Mouse (Mus musculus) gastrocnemius, adult 2 months (tissue): Measurements from ENCODE around the gene Mettl5. TPM values are rescaled to one million over a fixed set of nuclear protein-coding genes. Genes with fewer than 3 reads are reported as not detected.
"Not testable (repeated sequence)": the region's sequence is repeated elsewhere in the genome, so short reads cannot be mapped to it uniquely, and the experiment has no call there.

Experiments used
- DNase-seq: peaks from one replicate; pipeline ENCODE4 v3.0.0; 2022
- H3K27ac ChIP-seq: fragments of 200-600 bp; 2 replicates; pipeline ENCODE4 v1.8.1; 2022; ENCODE audit warnings: mild to moderate bottlenecking
- H3K4me3 ChIP-seq: fragments of 200-600 bp; 2 replicates; pipeline ENCODE4 v1.8.1; 2022; ENCODE audit warnings: mild to moderate bottlenecking, moderate library complexity
- CTCF ChIP-seq: fragments of 200-600 bp; IDR thresholded peaks from 2 replicates; pipeline ENCODE4 v1.8.1; 2022; ENCODE audit warnings: antibody characterized with exemption, mild to moderate bottlenecking, moderate library complexity
- intact Hi-C: fragments of 180-260 bp; cut with DNase I; formaldehyde crosslinking; loops from one replicate; pipeline ENCODE4 v1.15.1; 2025
- long read RNA-seq, 2 experiments: library from polyadenylated mRNA; stranded (forward); transcript quantifications; one replicate each; pipeline ENCODE4 v2.0.0; 2021
- total RNA-seq, 2 experiments: library from RNA; stranded (reverse); gene quantifications; 2 replicates each; pipeline ENCODE4 v1.2.3; 2021

Mettl5 gene
- 10 to 100 TPM; 11.1 to 16.0 TPM for total RNA-seq
- long read RNA-seq, experiment 1, transcript Mettl5-201 (7 exons, 968 nt): major isoform, 9 of 13 reads
- long read RNA-seq, experiment 1, partial matches to known transcripts: 0 of 13 reads
- long read RNA-seq, experiment 1, other reads (novel, unspliced or antisense): 1 of 13 reads
- long read RNA-seq, experiment 2, transcript Mettl5-201 (7 exons, 968 nt): major isoform, 7 of 12 reads
- long read RNA-seq, experiment 2, partial matches to known transcripts: 1 of 12 reads
- long read RNA-seq, experiment 2, other reads (novel, unspliced or antisense): 2 of 12 reads

DNA sequence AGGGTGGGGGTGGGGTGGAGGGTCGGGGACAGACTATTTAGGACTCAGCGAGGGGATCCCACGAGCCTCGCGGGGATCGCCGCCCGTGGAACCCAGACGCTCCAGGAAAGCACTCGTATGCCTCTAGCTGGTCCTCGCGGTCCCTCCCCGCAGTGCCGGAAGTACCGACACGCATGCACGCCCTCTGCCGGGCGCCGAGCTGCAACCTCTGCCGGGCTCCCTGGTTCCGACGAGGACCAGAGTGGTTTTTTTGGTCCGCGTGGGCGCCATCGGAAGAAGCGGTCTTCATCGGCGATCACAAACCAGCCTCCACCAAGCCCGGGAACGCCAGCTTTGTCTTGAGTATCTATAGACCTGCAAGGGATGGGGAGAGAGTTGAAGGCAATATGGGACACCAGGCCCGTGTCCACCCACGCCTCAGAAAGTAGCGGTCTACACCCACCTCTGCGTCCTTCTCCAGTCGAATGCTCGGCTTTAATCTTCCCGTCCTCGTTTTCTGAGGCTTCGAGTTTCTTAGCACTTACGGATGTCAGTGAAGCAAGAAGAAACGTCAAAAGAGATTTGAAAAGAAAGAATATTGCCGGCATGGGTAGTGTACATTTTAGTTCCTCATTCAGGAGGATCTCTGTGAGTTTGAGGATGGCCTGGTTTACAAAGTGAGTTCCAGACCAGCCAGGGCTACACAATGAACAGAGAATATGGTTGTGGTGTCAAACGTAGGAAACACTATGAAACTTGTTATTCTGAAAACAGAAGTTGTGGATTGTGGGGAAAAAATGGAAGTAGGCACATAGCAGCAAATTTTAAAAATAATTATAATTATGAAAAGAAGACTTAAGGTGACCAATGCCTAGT, at the start of gene Mettl5:
TSS of gene Mettl5 (minus strand) at position 165 of the 855 bp plus-strand sequence.
- H3K4me3 ChIP-seq: peak within 1 kb of the TSS; percentile 90
- peak; percentile 92 for DNase-seq
- TF ChIP-seq CTCF: peak; percentile 81
- intact Hi-C loops: no loop called here
- H3K27ac ChIP-seq: peak within 1 kb of the TSS; percentile 83

DNA sequence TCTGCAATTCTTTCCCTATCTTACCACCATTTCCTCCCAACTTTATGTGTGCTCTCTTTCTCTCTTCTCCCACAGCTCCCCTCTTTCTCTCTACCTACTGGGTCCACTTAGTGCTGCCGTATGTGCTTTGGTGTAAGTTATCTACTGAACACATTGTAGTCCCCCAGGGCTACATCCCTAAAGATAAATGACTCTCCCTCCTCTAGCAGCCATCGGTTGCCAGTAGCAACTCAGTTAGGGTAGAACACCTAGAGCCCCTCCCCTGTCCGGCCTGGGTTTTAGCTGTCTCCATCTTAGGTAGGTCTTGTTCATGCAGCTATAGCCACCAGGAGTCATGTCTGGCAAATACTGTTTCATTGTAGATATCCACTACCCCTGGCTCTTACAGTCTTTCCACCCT, 39.5 kb upstream of the Mettl5 start:
- no peak for DNase-seq

GRCm38 (mm10) chr2:69917301-69917700, 31.9 kb upstream of the Mettl5 start:
- Histone ChIP-seq H3K4me3 (no peak overlapping the region), H3K27ac (no peak overlapping the region)
- intact Hi-C loops: no loop called here
- no peak for DNase-seq
- TF ChIP-seq CTCF: no peak

More for the DNA sequence above, 39.5 kb upstream of the Mettl5 start:
- Histone ChIP-seq H3K4me3 (no peak overlapping the region), H3K27ac (no peak overlapping the region)
- TF ChIP-seq CTCF: no peak
- intact Hi-C loops: no loop called here

GRCm38 (mm10) chr2:69912801-69913200, 27.4 kb upstream of the Mettl5 start:
- intact Hi-C loops: no loop called here
- TF ChIP-seq CTCF: no peak
- Histone ChIP-seq H3K27ac (no peak overlapping the region), H3K4me3 (no peak overlapping the region)
- no peak for DNase-seq

GRCm38 (mm10) chr2:69907394-69907793, 22.0 kb upstream of the Mettl5 start:
- H3K4me3 ChIP-seq, intact Hi-C loops, H3K27ac ChIP-seq, DNase-seq: not testable (repeated sequence)

GRCm38 (mm10) chr2:69903541-69903940, 18.1 kb upstream of the Mettl5 start:
- TF ChIP-seq CTCF: no peak
- DNase-seq: no peak
- no peak overlapping the region for H3K27ac ChIP-seq
- no peak overlapping the region for H3K4me3 ChIP-seq
- intact Hi-C loops: no loop called here

DNA sequence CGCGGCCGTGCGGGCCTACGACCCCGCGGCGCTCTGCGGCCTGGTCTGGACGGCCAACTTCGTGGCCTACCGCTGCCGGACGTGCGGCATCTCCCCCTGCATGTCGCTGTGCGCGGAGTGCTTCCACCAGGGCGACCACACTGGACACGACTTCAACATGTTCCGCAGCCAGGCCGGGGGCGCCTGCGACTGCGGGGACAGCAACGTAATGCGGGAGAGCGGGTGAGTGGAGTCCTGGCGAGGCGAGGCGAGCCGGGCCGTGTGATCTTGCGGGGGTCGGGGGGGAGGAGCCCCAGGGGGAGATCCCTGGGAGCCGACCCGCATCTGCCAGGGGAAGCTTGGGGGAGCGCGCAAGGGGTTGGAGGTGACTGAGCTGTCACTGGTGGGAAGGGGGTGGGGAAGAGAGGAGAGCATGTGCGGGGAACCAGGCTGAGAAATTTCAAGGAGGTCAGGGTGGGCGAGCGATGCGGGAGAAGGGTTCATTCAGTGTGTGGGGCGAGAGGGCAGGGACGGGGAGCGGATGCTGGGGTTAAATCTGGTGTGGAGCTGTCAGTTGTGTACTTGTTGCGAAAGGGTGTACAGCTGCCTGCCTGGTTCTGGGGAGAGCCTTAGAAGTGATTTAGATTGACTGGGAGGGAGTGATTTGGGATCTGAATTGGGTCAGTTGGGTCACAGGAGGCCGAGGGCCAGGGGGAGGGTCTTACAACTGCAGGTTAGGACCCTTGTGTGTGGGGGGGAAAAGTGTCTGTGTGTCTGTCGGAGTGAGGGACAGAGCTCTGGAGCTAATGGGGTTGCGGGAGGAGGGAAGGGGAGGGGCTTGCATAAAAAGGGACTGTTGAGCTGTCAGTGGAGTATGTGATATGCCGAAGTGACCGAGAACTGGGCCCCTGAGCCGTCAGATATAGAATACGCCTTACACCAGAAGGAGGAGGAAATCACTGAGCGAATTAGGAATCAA, 12.5 kb upstream of the Mettl5 start:
- DNase-seq: peak; percentile 69
- Histone ChIP-seq H3K27ac (peak overlapping the region; percentile 97), H3K4me3 (peak overlapping the region; percentile 92)
- no peak for TF ChIP-seq CTCF
- intact Hi-C loops: loop anchor here (10.0 kb wide), 1 partner anchor 173 kb away; the partner anchor contains the start of gene Ppig

DNA sequence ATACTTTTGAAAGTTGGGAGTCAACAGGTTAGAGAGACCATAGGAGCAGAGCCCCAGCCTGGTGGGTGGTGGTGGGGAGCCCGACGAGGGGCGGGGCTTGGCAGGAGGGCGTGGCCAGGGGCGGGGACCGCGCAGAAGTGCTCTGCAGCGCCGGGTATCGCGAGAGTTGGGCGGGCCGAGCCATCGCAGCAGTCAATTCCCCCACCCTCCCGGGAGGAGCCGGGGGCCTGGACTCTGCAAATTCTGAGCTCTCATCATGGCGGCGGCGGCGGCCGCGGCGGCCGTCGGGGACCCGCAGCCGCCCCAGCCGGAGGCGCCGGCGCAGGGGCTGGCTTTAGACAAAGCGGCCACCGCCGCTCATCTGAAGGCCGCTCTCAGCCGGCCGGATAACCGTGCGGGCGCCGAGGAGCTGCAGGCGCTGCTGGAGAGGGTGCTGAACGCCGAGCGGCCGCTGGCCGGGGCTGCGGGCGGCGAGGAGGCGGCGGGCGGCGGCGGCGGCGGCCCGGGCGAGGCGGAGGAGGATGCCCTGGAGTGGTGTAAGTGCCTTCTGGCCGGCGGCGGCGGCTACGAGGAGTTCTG, 11.7 kb upstream of the Mettl5 start, which contains the start of gene Ubr3:
TSS of gene Ubr3 (plus strand) at position 208 of the 579 bp plus-strand sequence.
- Histone ChIP-seq H3K27ac (peak within 1 kb of the TSS; percentile 97), H3K4me3 (peak within 1 kb of the TSS; percentile 92)
- TF ChIP-seq CTCF: no peak
- DNase-seq: peak; percentile 100
- intact Hi-C loops: loop anchor here (10.0 kb wide), 1 partner anchor 172 kb away; the partner anchor contains the start of gene Ppig

DNA sequence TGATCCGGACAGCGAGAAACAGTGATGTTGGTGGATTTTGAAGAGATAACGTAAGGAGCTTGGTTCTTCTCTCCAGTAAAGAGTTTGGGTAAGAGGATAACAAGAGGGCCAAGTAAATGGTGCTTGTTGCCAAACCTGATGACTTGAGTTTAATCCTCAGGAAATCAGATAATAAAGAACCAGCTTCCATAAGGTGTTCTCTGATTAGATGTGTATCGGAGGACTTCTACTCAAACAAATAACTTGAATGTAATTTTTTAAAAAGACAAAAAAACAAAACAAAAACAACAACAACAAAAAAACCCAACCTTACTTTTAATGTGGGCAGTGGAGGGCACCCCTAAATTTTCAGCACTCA, 10.8 kb upstream of the Mettl5 start:
- no peak overlapping the region for H3K4me3 ChIP-seq
- intact Hi-C loops: loop anchor here (10.0 kb wide), 1 partner anchor 171 kb away; the partner anchor contains the start of gene Ppig
- no peak overlapping the region for H3K27ac ChIP-seq
- no peak for TF ChIP-seq CTCF
- DNase-seq: no peak

- DNase-seq: no peak
- no peak overlapping the region for H3K4me3 ChIP-seq
- TF ChIP-seq CTCF: peak; percentile 50
- no peak overlapping the region for H3K27ac ChIP-seq
- intact Hi-C loops: loop anchor here (10.0 kb wide), 1 partner anchor 171 kb away; the partner anchor contains the start of gene Ppig
Measured at GRCm38 (mm10) chr2:69895502-69896223, 10.2 kb upstream of the Mettl5 start.

DNA sequence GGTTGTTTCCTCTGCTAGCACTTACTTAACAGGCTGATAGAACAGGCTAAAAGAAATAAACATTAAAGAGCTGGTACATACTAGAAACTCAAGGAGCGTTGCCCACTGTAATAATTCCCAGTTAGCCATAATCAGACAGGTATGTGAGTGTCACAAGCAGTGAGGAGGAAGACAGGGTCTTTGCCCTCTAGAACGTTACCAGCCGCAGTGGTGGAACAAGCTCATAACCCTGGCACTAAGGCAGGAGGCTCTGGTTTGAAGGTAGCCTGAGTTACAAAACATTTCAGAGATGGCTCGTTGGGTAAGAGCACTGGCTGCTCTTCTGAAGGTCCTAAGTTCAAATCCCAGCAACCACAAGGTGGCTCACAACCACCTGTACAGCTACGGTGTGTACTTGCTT, 8.5 kb upstream of the Mettl5 start:
- no peak for TF ChIP-seq CTCF
- Histone ChIP-seq H3K27ac (no peak overlapping the region), H3K4me3 (no peak overlapping the region)
- intact Hi-C loops: loop anchor here (10.0 kb wide), 1 partner anchor 169 kb away; the partner anchor contains the start of gene Ppig
- no peak for DNase-seq
